Mouse (Mus musculus) small intestine, adult 2 months (tissue): ENCODE data around the gene Apc2.

Source experiments
- CTCF ChIP-seq: fragments of 200-500 bp; IDR thresholded peaks from 2 replicates; pipeline ENCODE4 v1.5.1; 2012; ENCODE audit warnings: low read depth, mild to moderate bottlenecking, control low read depth, inconsistent platforms, low read length, moderate library complexity, mixed read lengths; ENCODE audit not compliant: insufficient replicate concordance, insufficient read length; ENCODE audit errors: extremely low read depth
- POLR2A ChIP-seq: fragments of 200-500 bp; IDR thresholded peaks from 2 replicates; pipeline ENCODE4 v1.6.1; 2012; ENCODE audit warnings: low read depth, mild to moderate bottlenecking, control low read depth, inconsistent platforms, low read length, moderate library complexity

DNA sequence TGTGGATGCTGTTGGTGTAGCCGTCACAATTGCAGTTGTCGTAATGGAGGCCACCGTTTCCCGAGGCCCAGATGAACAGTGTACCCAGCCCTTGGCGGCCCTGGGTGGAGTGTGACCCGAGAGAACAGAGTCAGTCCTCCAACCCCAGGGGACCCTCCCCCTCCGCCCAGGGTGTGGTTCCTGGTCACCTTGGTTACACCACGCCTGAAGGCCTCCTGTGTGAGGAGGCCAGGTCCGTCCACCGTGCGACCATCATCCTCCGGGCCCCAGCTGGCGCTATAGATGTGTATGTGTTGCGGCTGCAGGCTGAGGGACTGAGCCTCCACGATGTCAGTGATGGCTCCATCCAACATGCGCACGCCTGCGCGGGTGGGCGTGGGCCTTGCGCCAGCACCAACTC is 29.3 kb downstream of the Apc2 start:
- TF ChIP-seq CTCF (no peak), POLR2A (no peak)
